Mouse (Mus musculus) liver, adult 2 months (tissue): ENCODE data around the gene Neurod1.

Source experiments
- CTCF ChIP-seq: fragments of 200-500 bp; IDR thresholded peaks from 2 replicates; pipeline ENCODE4 v1.5.1; 2011; ENCODE audit warnings: low read depth, low read length, control low read depth
- POLR2A ChIP-seq: fragments of 200-500 bp; IDR thresholded peaks from 2 replicates; pipeline ENCODE4 v1.6.1; 2011; ENCODE audit warnings: low read length, control low read depth; ENCODE audit not compliant: insufficient read depth; ENCODE audit errors: extremely low read depth

DNA sequence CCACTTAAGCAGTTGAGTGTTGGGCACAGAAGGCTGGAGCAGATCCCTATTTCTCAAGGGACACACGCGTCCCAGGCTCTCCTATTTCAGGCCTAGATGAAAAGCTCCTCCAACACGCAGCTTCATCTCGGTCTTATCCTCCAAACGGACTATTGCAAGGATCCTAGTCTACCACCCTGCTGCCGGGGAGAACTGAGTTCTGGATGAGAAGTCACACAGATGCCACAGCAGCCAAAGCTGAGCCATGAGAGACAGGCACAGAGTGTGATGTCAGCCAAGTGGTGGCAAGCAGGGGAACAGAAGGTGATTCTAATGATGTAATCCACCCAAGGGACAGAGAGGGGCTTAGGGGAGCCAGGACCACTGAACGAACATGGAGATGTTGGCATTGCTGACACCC is 42.0 kb downstream of the Neurod1 start:
- TF ChIP-seq POLR2A: no peak
- no peak for TF ChIP-seq CTCF
